Mouse (Mus musculus) liver, embryonic 14.5 days (tissue): ENCODE results near the gene Lima1.

Experiments used
- CTCF ChIP-seq: IDR thresholded peaks from 2 replicates; pipeline ENCODE4 v1.5.1; 2016; ENCODE audit warnings: antibody characterized with exemption, low read depth, control low read depth
- EP300 ChIP-seq: IDR thresholded peaks from 2 replicates; pipeline ENCODE4 v1.6.1; 2016; ENCODE audit warnings: antibody characterized with exemption, low read depth

GRCm38 (mm10) chr15:99813639-99814038 lies 61.6 kb downstream of the Lima1 start:
- TF ChIP-seq EP300 (no peak), CTCF (no peak)
